Mouse (Mus musculus) lung, adult 2 months (tissue): ENCODE measurements around the gene Mul1.

ENCODE experiments used
- CTCF ChIP-seq: fragments of 200-500 bp; IDR thresholded peaks from 2 replicates; pipeline ENCODE4 v1.5.1; 2011; ENCODE audit warnings: mild to moderate bottlenecking, low read length, control low read depth; ENCODE audit not compliant: insufficient read depth
- POLR2A ChIP-seq: fragments of 200-500 bp; IDR thresholded peaks from 2 replicates; pipeline ENCODE4 v1.6.1; 2011; ENCODE audit warnings: low read depth, mild to moderate bottlenecking, control low read depth, low read length, borderline replicate concordance; ENCODE audit errors: extremely low read depth

GRCm38 (mm10) chr4:138469080-138469479 is 34.6 kb downstream of the Mul1 start:
- TF ChIP-seq POLR2A (no peak), CTCF (no peak)
